Mouse (Mus musculus): ENCODE measurements around the gene Zfp281.

GRCm38 (mm10) chr1:136606278-136606677 lies 18.4 kb upstream of the Zfp281 start:
- TF ChIP-seq CTCF (IDR thresholded peaks at IDR 0.05; ENCODE audit: insufficient read depth, low read length) (no peak), POLR2A (IDR thresholded peaks at IDR 0.05; ENCODE audit: borderline replicate concordance, extremely low read depth, low read depth, low read length) (no peak)

All from lung, adult 2 months (tissue).